ENCODE assay signal across 17 mouse cellular contexts in the genomic region with DNA sequence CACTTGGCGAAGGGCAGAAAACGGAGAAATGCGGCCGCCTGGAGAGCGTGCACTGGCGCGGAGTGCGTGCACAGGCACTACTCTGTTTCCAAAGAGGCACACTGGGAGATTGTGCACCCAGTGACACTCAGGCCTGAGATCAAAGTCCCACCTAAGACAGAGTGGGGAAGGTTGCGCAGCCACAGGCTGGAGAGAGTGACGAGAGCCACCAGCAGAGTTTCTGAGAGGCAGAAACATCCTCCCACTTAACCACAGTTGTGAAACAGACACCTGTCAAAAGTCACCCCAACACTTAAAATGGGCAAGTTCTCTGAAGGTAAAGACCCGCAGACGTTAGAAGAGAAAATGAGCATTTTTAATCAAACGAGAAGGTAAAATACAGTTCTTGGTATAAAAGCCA.
A peak's percentile ranks its signal among the peaks of the same experiment; 100 is the strongest.
DNase-seq lines count a peak whose midpoint lies in the region; ATAC-seq and TF ChIP-seq lines count a peak whose summit lies in the region.
"Had no signal": no experiment of that assay in that cellular context is flagged by ENCODE, and none has a peak within 500 bp of the region (broad histone marks: within the 10 kb centered on the region; RNA-seq: fewer than 3 reads in every experiment).

No protein-coding gene starts in this region.

- peak; percentile 24 to 34 for DNase-seq in B cell, adult 2 months
- peak; percentile 80 for DNase-seq in CD4-positive, CD25-positive, alpha-beta regulatory T cell, adult 2 months (ENCODE audit: low read depth, low spot score)
- DNase-seq in liver, postnatal 0 days: no peak
- DNase-seq in thymus, adult 2 months: peak; percentile 76
- DNase-seq in left cerebral cortex, postnatal 10 days (ENCODE audit: extremely low spot score in 1 of 2, low spot score in 2 of 2): no peak
- no peak for DNase-seq in right cerebral cortex, adult 2 months (ENCODE audit: low spot score in 2 of 2)
- no peak for DNase-seq in ovary, postnatal 14 days (ENCODE audit: low spot score)
- DNase-seq: cerebellum, adult 11-12 months; forebrain, postnatal 0 days; gastrocnemius, postnatal 36 days; heart, postnatal 10 days; kidney, postnatal 14 days; lung, postnatal 14 days; midbrain, embryonic 14.5 days; right cerebral cortex, postnatal 4 days had no signal

- H3K9ac ChIP-seq in liver, postnatal 0 days (replicated peaks): no peak overlapping the region
- H3K9ac ChIP-seq: forebrain, postnatal 0 days; limb, embryonic 13.5 days had no signal

- intact Hi-C loops in left cerebral cortex, postnatal 10 days (cut with DNase I): no loop called here

- H3K36me3 ChIP-seq in liver, postnatal 0 days (replicated peaks; ENCODE audit: insufficient read depth, low read length): no peaks in the 10 kb centered on the region
- no peaks in the 10 kb centered on the region for H3K36me3 ChIP-seq in thymus, adult 2 months (ENCODE audit: control insufficient read depth, insufficient read depth, low read length)
- H3K36me3 ChIP-seq: limb, embryonic 13.5 days had no signal

- H3K27ac ChIP-seq in liver, postnatal 0 days (ENCODE audit: low read depth): no peak overlapping the region
- H3K27ac ChIP-seq in thymus, adult 2 months (ENCODE audit: control insufficient read depth, insufficient read depth, low read length): peak overlapping the region; percentile 57
- H3K27ac ChIP-seq: limb, embryonic 13.5 days had no signal

- no peak overlapping the region for H3K4me2 ChIP-seq in liver, postnatal 0 days (ENCODE audit: low read depth, low read length)
- H3K4me2 ChIP-seq: limb, embryonic 13.5 days had no signal

- no peaks in the 10 kb centered on the region for H3K27me3 ChIP-seq in liver, postnatal 0 days (ENCODE audit: insufficient read depth, low read length)
- no peaks in the 10 kb centered on the region for H3K27me3 ChIP-seq in thymus, adult 2 months (ENCODE audit: control insufficient read depth, insufficient read depth, low read length)
- H3K27me3 ChIP-seq: limb, embryonic 13.5 days had no signal

- TF ChIP-seq POLR2A in thymus, adult 2 months (IDR thresholded peaks at IDR 0.05; ENCODE audit: control insufficient read depth, extremely low read depth, insufficient read depth, low read length, poor library complexity): no peak

- peak; percentile 80 for ATAC-seq in liver, postnatal 0 days
- ATAC-seq: forebrain, postnatal 0 days; hindbrain, embryonic 16.5 days had no signal

- H3K9me3 ChIP-seq in liver, postnatal 0 days (ENCODE audit: low read length): no peaks in the 10 kb centered on the region
- H3K9me3 ChIP-seq: limb, embryonic 13.5 days had no signal

- H3K4me1 ChIP-seq in liver, postnatal 0 days (ENCODE audit: insufficient read depth): peaks cover 18% of the 10 kb centered on the region
- H3K4me1 ChIP-seq in thymus, adult 2 months (replicated peaks; ENCODE audit: control insufficient read depth, insufficient read depth, low read length): peaks cover 50% of the 10 kb centered on the region
- H3K4me1 ChIP-seq: limb, embryonic 13.5 days had no signal

- TF ChIP-seq CTCF in liver, postnatal 0 days (IDR thresholded peaks at IDR 0.05; ENCODE audit: low read depth): no peak
- TF ChIP-seq CTCF in thymus, adult 2 months (IDR thresholded peaks at IDR 0.05; ENCODE audit: borderline replicate concordance, control insufficient read depth, extremely low read depth, insufficient read depth, low read length, poor library complexity): peak; percentile 14; the same call in 1 of the 2 replicates

- 64% methylated on average over 13 of the region's 13 CpGs for WGBS in liver, postnatal 0 days (ENCODE audit: insufficient replicate concordance)
- 20% methylated on average over 13 of the region's 13 CpGs for WGBS in thymus, adult 2 months

- no peak overlapping the region for H3K4me3 ChIP-seq in liver, postnatal 0 days (ENCODE audit: low read depth, low read length)
- no peak overlapping the region; the same call in 1 of the 2 replicates for H3K4me3 ChIP-seq in thymus, adult 2 months (ENCODE audit: control insufficient read depth, insufficient read depth, low read length)
- H3K4me3 ChIP-seq: limb, embryonic 13.5 days had no signal

- TF ChIP-seq EP300 in liver, postnatal 0 days (IDR thresholded peaks at IDR 0.05; ENCODE audit: low read depth): no peak

Comparison
In these comparisons a context has a peak if more than half of its experiments do, and no peak if none do; other contexts are left out.
1. DNase-seq: peak in B cell, adult 2 months (2 of 2), CD4-positive, CD25-positive, alpha-beta regulatory T cell, adult 2 months (single experiment) and thymus, adult 2 months (single experiment); none in liver, postnatal 0 days (single experiment), left cerebral cortex, postnatal 10 days (0 of 2), right cerebral cortex, adult 2 months (0 of 2) and ovary, postnatal 14 days (single experiment).